Mouse (Mus musculus): ENCODE measurements at regions not wholly inside any gene's neighbourhood (a gene's known extent, or its start where the extent isn't known, plus 50 kb on each side); places are given as distances from the start of the nearest gene placed in this dataset.

DNA sequence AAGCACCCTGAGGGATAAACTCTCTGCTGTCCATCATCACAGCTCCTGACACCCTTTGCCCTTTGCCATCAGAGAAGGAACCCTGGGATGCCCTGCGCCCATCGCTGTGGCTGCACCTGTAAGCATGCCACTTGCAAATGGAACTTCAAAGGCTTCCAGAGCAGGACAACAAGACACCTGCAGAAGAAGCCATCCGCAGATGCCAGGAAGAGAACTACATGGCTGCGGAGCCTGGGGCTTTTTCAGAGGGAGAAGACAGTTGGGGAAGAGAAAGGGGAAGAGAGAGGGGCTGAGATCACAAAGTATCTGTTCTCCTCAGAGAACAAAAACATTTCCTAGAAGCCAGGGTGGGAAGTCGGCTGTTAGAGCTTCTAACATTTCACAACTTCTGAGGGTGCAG lies 365.2 kb upstream of the Runx1 start:
- Histone ChIP-seq H3K27ac (no peak overlapping the region), H3K4me1 (peaks cover 9% of the 10 kb centered on the region; the same call in 1 of the 2 replicates), H3K4me2 (replicated peaks) (no peak overlapping the region), H3K9me3 (no peaks in the 10 kb centered on the region), H3K9ac (no peak overlapping the region), H3K27me3 (no peaks in the 10 kb centered on the region), H3K4me3 (no peak overlapping the region), H3K36me3 (no peaks in the 10 kb centered on the region)
- 75% methylated on average over 5 of the region's 5 CpGs for WGBS
- ATAC-seq (ENCODE audit: low FRiP score, low read depth): no peak

DNA sequence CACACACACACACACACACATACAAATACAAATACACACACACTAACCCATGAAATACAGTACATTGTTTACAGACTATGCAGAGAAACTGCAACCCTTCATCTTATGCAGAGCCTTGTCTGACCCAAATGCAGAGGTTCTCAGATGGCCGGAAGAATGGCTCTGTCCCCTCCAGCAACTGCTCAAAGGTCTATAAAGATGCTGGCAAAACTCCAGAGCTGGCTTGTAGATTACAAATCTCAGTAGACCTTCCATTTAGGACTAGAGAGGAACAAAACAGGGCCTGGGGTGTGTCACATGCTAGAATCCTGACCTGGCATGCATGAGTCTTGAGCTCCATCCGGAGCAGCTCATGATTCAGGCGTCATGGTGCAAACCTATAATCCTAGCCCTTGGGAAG lies 364.4 kb upstream of the Runx1 start:
- Histone ChIP-seq H3K9ac (no peak overlapping the region), H3K4me3 (no peak overlapping the region), H3K4me1 (peaks cover 9% of the 10 kb centered on the region; the same call in 1 of the 2 replicates), H3K9me3 (no peaks in the 10 kb centered on the region), H3K27ac (no peak overlapping the region), H3K4me2 (replicated peaks) (no peak overlapping the region), H3K36me3 (no peaks in the 10 kb centered on the region), H3K27me3 (no peaks in the 10 kb centered on the region)
- ATAC-seq (ENCODE audit: low FRiP score, low read depth): no peak
- 50% methylated on average over 3 of the region's 3 CpGs for WGBS

DNA sequence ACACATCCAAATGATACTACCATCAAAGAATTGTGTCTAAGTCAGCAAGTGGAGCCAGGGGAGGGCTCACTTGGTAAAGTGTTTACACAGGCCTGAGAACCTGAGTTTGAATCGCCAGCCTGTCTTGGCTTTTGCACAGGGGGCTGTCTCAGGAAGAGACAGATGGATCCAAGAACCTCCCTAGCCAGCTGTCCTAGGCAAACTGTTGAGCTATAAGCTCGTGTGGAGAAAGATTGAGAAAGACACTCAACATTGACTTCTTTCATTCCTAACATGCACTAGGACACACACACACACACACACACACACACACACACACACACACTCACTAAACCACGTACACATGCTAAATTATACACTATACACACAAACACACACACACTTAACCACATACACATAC lies 363.9 kb upstream of the Runx1 start:
- Histone ChIP-seq H3K4me3 (no peak overlapping the region), H3K36me3 (no peaks in the 10 kb centered on the region), H3K9ac (no peak overlapping the region), H3K4me2 (replicated peaks) (no peak overlapping the region), H3K9me3 (no peaks in the 10 kb centered on the region), H3K27ac (no peak overlapping the region), H3K4me1 (peaks cover 9% of the 10 kb centered on the region; the same call in 1 of the 2 replicates), H3K27me3 (no peaks in the 10 kb centered on the region)
- ATAC-seq (ENCODE audit: low FRiP score, low read depth): no peak
- 74% methylated on average over 3 of the region's 3 CpGs for WGBS

DNA sequence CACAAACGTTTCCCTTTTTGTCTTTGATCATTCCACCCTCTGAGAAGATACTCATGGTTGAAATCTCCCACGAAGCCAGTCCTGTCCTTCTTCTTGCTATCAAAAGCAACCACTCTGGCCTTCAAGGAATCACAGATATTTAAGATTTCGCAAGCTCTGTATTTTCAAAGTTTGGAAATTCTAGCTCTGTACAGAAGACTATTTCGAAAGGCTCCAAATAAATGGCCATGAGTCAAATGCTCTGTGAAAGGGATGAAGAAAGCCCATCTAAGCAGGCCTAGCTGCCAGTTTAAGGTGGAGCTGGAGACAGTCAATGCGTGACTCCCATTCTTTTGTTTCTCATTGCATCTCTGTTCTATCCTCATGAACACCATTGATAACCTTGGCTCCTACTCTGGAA lies 363.5 kb upstream of the Runx1 start:
- Histone ChIP-seq H3K27me3 (no peaks in the 10 kb centered on the region), H3K27ac (no peak overlapping the region), H3K4me2 (replicated peaks) (no peak overlapping the region), H3K4me3 (no peak overlapping the region), H3K4me1 (peaks cover 9% of the 10 kb centered on the region; the same call in 1 of the 2 replicates), H3K9ac (no peak overlapping the region), H3K9me3 (no peaks in the 10 kb centered on the region), H3K36me3 (no peaks in the 10 kb centered on the region)
- ATAC-seq (ENCODE audit: low FRiP score, low read depth): no peak
- 90% methylated on average over 5 of the region's 5 CpGs for WGBS

DNA sequence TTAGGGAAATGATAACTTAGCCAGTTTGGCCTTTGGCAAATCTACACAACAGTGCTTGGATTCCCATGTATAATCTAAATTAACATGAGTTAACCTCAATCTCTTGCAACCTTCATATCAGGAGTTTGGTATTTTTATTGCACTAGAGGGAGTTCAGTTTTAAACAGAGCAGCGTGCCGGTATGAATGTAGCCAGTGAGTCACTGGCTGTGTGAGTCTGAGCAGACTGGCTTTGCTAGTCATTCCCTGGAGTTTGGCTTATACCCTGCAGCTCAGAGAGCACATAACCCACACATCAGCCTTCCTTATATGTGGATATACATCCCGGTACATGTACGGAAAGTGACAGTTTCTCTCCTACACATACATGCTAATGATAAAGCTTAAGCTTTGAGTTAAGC lies 360.6 kb upstream of the Runx1 start:
- ATAC-seq (ENCODE audit: low FRiP score, low read depth): no peak
- Histone ChIP-seq H3K9me3 (no peaks in the 10 kb centered on the region), H3K36me3 (no peaks in the 10 kb centered on the region), H3K9ac (no peak overlapping the region), H3K4me2 (replicated peaks) (no peak overlapping the region), H3K27ac (no peak overlapping the region), H3K4me1 (peaks cover 9% of the 10 kb centered on the region; the same call in 1 of the 2 replicates), H3K4me3 (no peak overlapping the region), H3K27me3 (0 out of 2 replicates have a peak, but pooled peaks cover 4% of the 10 kb centered on the region)
- 62% methylated on average over 4 of the region's 4 CpGs for WGBS

DNA sequence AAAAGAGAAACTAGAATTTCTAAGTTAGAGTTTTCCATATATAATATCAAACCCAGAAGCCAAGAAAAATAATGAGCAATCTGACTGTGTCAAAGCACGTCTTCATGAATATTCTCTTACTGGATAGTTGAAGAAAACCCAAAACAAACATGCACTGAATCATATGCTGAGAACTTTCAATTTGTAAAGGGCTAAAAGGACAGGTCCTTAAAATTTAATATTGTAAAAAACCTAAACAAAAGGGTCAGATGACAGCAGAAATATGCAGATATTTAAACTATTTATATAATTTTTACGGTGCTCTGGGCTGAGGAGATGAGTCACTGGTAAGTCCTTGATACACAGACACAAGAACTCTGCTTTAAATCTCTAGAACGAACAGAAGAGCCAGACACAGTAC lies 356.7 kb upstream of the Runx1 start:
- H3K4me2 ChIP-seq (replicated peaks): no peak overlapping the region
- no peak for ATAC-seq (ENCODE audit: low FRiP score, low read depth)
- no peaks in the 10 kb centered on the region for H3K9me3 ChIP-seq
- H3K36me3 ChIP-seq: no peaks in the 10 kb centered on the region
- no peak overlapping the region for H3K4me3 ChIP-seq
- H3K27me3 ChIP-seq: 0 out of 2 replicates have a peak, but pooled peaks cover 4% of the 10 kb centered on the region
- H3K4me1 ChIP-seq: 0 out of 2 replicates have a peak, but pooled peaks cover 4% of the 10 kb centered on the region
- H3K9ac ChIP-seq: no peak overlapping the region
- 85% methylated on average over 3 of the region's 3 CpGs for WGBS
- H3K27ac ChIP-seq: no peak overlapping the region

DNA sequence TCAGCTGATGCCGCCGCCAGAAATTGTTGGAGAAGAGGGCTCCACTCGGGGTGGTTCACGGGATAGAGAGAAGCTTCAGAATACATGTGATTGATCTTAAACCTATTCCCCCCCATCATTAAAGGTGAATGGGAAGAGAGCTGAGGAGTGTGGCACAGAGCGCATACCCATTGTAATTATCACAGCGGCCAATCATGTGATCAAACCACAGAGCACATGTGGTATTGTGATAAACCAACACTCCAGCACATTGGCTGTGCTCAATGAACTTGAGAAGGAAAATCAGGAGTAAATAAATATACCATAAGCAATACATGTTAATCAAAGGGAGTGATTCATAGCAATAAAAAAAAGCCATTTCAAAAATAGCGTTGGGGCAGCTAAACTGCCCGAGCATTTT lies 355.5 kb upstream of the Runx1 start:
- H3K4me2 ChIP-seq (replicated peaks): no peak overlapping the region
- H3K27me3 ChIP-seq: 0 out of 2 replicates have a peak, but pooled peaks cover 4% of the 10 kb centered on the region

DNA sequence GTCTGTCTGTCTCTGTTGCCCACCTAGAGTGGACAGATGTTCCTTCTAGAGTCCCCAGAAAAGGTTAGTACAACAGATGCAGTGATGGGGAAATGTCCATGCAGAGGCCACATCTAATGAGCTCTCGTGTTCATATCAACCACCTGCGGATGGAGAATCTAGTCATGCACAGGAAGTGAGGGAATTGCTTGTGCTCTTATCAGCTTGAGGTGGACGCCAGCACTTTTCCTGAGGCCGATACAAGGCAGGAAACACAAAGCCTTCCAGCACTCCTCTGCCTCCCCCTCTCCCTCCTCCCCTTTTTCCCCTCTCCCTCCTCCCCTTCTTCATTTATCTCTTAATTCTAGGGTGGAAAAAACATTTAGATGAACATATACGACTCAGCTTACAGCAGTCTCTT lies 354.3 kb upstream of the Runx1 start:
- H3K4me2 ChIP-seq (replicated peaks): no peak overlapping the region
- no peak for ATAC-seq (ENCODE audit: low FRiP score, low read depth)
- 77% methylated on average over 5 of the region's 5 CpGs for WGBS
- H3K9me3 ChIP-seq: no peaks in the 10 kb centered on the region
- H3K27me3 ChIP-seq: 0 out of 2 replicates have a peak, but pooled peaks cover 4% of the 10 kb centered on the region
- no peak overlapping the region for H3K9ac ChIP-seq
- H3K4me1 ChIP-seq: peaks cover 4% of the 10 kb centered on the region
- no peak overlapping the region for H3K4me3 ChIP-seq
- H3K27ac ChIP-seq: no peak overlapping the region
- no peaks in the 10 kb centered on the region for H3K36me3 ChIP-seq

More for the DNA sequence above, 355.5 kb upstream of the Runx1 start:
- WGBS: 93% methylated on average over 8 of the region's 8 CpGs
- H3K36me3 ChIP-seq: no peaks in the 10 kb centered on the region
- H3K27ac ChIP-seq: no peak overlapping the region
- no peak for ATAC-seq (ENCODE audit: low FRiP score, low read depth)
- H3K9ac ChIP-seq: no peak overlapping the region
- no peaks in the 10 kb centered on the region for H3K9me3 ChIP-seq
- no peak overlapping the region for H3K4me3 ChIP-seq
- no peaks in the 10 kb centered on the region for H3K4me1 ChIP-seq

DNA sequence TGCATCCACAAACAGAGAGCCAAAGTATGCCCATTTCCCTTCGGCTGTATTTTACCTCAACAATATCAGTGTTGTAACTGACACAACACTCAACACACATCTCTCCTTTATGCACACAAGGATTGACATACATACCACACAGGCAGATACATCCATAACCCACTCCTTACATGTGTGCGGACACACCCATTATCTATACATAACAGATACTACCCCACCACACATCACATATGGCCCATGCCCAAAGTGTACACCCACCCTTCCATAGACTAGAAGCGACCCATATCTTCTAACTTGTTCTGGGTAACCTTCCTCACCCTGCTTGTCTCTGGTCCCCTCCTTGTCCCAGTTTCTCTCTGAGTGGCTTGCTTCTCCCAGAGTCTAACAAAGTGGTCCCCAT lies 340.7 kb upstream of the Runx1 start:
- no peaks in the 10 kb centered on the region for H3K36me3 ChIP-seq
- H3K4me3 ChIP-seq: no peak overlapping the region
- 93% methylated on average over 3 of the region's 3 CpGs for WGBS
- H3K27me3 ChIP-seq: no peaks in the 10 kb centered on the region
- no peaks in the 10 kb centered on the region for H3K4me1 ChIP-seq
- H3K9me3 ChIP-seq: no peaks in the 10 kb centered on the region
- no peak for ATAC-seq (ENCODE audit: low FRiP score, low read depth)
- H3K9ac ChIP-seq: no peak overlapping the region
- no peak overlapping the region for H3K27ac ChIP-seq
- no peak overlapping the region for H3K4me2 ChIP-seq (replicated peaks)

DNA sequence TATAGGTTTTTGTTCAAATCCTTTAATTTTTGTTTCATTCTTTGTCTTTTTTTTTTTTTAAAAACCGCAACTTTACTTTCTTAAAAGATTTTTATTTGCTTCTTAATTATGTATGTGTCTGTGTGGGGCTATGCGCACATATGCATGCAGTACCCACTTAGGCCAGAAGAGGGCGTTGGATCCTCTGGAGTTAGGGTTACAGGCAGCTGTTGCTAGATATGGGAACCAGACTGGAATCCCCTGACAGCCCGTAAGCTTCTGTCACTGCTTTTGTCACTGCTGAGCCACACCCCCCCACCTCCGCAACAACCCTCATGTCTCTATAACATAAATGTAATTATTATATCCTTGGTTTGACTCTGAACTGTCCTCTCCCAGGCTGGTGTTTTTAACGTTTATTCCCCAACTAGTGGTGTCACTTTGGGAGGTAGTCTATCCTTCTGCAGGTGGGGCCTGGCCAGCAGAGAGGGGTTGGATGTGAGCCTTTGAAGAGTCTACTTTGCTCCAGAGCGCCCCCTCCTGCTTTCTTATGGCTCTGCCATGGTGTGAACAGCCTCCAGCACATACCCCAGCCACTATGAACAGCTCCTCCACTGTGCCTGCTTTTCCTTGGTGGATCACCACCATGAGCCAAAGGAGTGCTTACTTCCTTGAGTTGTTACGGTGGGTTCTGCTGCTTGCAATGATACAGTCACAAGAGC lies 332.7 kb upstream of the Runx1 start:
- Histone ChIP-seq H3K9me3 (0 out of 2 replicates have a peak, but pooled peaks cover 3% of the 10 kb centered on the region), H3K27me3 (no peaks in the 10 kb centered on the region), H3K36me3 (no peaks in the 10 kb centered on the region), H3K9ac (no peak overlapping the region), H3K27ac (no peak overlapping the region), H3K4me3 (no peak overlapping the region), H3K4me2 (replicated peaks) (no peak overlapping the region), H3K4me1 (peaks cover 2% of the 10 kb centered on the region; the same call in 1 of the 2 replicates)
- ATAC-seq (ENCODE audit: low FRiP score, low read depth): no peak
- 88% methylated on average over 8 of the region's 8 CpGs for WGBS

DNA sequence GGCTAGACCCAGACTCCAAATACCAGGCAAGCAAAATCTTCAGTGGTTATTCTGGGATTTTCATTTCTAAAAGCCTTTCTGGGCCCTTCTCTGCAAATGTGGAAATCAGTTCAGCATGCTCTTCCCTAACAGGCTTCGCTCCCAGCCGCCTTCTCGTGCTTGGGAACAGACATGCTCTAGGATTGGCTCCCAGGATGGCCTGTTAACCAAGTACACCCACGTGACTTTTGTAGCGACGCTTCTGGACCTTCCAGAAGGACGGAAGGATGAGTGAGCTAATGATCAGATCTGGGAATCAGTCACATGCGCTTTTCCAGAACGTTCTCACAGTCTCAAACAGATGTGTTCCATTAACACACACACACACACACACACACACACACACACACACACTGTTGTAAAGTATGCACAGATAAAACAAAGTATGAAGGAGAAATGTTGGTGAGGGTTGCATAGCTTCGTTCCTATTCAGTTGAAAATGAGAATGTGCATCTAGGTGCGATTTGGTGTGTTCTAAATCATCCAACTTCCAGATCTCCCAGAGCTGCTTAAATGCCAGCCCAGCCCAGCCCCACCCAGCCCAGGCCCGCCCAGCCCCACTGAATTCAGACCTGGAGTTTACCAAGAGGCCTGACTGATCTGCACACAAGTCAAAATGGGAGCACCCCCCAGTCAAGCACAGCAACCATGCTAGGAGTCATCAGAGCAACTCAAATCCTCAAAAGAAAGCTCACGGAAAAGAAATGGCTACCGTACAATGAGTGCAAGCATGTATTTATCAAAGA lies 327.8 kb upstream of the Runx1 start:
- no peak overlapping the region for H3K9ac ChIP-seq
- 63% methylated on average over 14 of the region's 14 CpGs for whole genome bisulfite sequencing
- no peak overlapping the region for H3K4me2 ChIP-seq (replicated peaks)
- no peaks in the 10 kb centered on the region for H3K36me3 ChIP-seq
- peaks cover 11% of the 10 kb centered on the region for H3K4me1 ChIP-seq
- H3K4me3 ChIP-seq: no peak overlapping the region
- H3K9me3 ChIP-seq: no peaks in the 10 kb centered on the region
- H3K27me3 ChIP-seq: no peaks in the 10 kb centered on the region
- ATAC-seq (ENCODE audit: low FRiP score, low read depth): no peak
- no peak overlapping the region for H3K27ac ChIP-seq

DNA sequence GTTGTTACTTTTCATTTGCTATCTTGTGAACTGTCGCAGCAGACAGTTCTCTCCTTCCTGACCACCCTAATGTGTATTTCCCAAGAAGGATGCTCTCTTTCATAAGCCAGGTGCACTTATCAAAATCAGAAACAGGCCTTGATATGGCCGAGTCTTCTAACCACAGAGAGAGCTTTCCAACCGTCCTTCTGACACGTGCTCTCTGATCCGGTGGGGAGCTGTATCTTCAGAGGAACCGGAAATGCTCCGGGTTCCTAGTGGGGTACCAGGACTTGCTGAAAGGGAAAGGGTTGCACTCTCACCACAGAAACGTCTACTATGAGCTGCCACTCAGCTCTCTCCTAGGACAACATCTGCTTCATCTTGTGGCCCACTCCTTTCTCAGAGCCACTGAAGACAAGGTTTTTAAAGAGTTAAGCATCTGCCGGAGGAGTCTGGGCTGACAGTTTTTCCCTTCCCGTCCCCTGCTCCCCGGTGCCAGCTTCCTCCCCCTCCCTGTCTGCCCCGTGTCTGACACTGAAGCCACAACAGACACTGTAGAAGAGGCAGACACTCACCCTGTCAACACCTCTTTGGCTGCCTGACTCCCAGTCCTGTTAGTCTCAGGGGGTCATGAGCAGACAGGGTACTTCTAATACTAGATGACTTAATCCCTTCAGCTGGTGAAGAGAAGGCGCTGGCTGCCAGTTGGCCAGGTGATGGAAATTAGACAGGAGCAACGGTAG lies 327.0 kb upstream of the Runx1 start:
- Histone ChIP-seq H3K36me3 (no peaks in the 10 kb centered on the region), H3K9ac (no peak overlapping the region), H3K27ac (no peak overlapping the region), H3K4me3 (no peak overlapping the region), H3K4me2 (replicated peaks) (no peak overlapping the region), H3K4me1 (peaks cover 11% of the 10 kb centered on the region), H3K27me3 (peaks cover 6% of the 10 kb centered on the region; the same call in 1 of the 2 replicates), H3K9me3 (no peaks in the 10 kb centered on the region)
- no peak for ATAC-seq (ENCODE audit: low FRiP score, low read depth)
- 31% methylated on average over 14 of the region's 14 CpGs for WGBS
